Mouse (Mus musculus) thymus, postnatal 10 days (tissue): Measurements from ENCODE around the gene Kdm2b.

ENCODE experiments used
- DNase-seq, 2 experiments: peaks; one replicate each; pipeline ENCODE4 v3.0.0; 2021; ENCODE audit warnings: low spot score in 2 of 2

Gene Kdm2b

GRCm38 (mm10) chr5:122894007-122894637 lies 95.5 kb downstream of the Kdm2b start:
- DNase-seq = peak; percentile 64 to 78

- DNase-seq = no peak
Measured at GRCm38 (mm10) chr5:122893270-122893669, 96.4 kb downstream of the Kdm2b start.

- no peak for DNase-seq
Measured at GRCm38 (mm10) chr5:122890396-122890795, 99.2 kb downstream of the Kdm2b start.

GRCm38 (mm10) chr5:122888612-122889214 lies 100.9 kb downstream of the Kdm2b start:
- DNase-seq = no peak

GRCm38 (mm10) chr5:122887926-122888611 lies 101.6 kb downstream of the Kdm2b start:
- no peak for DNase-seq

- no peak for DNase-seq
Measured at GRCm38 (mm10) chr5:122887033-122887432, 102.6 kb downstream of the Kdm2b start.

DNA sequence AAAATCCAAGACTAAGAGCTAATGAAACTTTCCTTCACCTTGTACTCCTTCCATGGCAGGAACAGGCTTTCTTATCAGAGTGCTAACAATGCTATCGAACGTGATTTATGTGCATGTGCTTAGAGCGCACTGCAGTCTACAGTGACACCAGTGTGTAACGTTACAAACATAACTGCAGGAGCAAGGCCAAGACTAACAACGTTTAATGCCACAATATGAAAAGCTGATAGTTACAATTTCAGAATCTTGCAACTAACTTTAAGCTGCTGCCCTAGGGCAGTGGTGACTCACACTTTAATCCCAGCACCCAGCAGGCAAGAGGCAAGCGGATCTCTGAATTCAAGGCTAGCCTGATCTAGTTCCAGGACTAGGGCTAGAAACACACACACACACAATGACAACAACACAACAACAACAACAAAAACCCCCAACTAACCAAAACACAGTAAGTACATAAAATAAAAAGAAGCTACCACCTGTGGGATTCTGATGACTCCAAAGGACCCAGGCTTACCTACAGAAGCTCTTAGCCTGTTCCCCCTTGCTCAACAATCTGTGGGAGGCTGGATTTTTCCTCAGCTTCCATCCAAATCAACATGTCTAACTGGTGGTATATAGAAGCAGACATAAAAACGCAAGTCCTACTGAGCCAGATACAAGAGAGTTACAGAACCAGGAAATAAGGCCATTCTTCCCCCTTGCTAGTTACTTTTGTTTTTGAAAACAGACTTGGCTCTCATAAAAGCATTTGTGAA lies 104.9 kb downstream of the Kdm2b start:
- no peak for DNase-seq

- no peak for DNase-seq
Measured at GRCm38 (mm10) chr5:122883652-122884235, 105.9 kb downstream of the Kdm2b start.

- no peak for DNase-seq
Measured at GRCm38 (mm10) chr5:122883237-122883636, 106.4 kb downstream of the Kdm2b start.

- DNase-seq = no peak
Measured at GRCm38 (mm10) chr5:122882256-122883050, 107.2 kb downstream of the Kdm2b start.

DNA sequence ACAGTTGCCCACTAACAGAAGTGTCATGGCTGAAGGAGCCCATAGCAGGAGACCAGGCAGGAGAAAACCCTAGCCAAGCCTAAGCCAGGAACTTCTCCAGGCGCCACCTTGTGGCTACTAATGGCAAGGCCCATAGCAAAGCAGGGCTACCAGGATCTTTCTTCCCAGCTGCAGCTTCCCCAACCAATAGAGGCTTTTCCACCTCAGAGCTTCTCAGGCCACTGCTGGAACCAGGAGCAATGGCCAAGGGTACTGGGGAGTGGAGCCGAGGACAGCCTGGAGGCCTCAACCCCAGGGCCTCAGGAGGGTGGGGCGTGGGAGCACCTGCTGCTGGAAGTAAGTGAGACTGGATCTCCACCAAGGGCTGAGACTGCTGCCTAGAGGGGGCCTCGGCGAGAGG lies 108.3 kb downstream of the Kdm2b start:
- peak; percentile 23 to 60 for DNase-seq

DNA sequence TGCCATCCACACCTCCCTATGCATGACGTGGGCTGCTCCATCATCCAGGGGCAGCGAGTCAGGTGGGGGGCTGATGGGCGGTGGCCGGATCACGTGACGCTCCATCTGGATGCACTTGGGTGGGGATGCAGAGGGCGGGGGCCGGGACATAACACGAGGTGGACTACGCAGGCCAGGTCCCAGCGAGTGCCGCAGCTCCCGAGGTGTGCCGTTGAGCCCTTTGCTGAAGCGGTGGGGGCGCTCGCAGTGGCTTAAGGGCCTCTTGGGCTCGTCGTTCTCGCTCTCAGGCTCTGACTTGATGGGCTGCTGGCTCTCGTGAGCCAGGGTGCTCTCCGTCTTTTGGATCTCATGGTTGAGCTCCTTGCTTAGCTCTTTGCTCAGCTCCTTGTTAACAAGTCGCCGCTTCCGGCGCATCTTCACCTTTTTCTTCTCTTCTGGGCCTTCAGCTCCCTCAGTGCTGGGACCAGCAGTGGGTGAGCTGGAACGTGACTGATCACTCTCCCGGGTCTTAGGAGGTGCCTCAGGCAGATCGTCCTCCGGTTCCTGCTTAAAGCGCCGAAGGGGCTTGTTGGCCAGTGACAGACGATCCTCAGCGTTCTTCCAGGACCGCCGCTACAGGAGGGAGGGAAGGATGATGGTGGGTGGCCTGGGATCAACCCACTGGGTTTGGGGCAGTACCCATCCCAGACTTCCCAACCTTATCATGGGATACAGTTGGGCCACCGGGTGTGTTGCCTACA lies 109.2 kb downstream of the Kdm2b start:
- DNase-seq = no peak

DNA sequence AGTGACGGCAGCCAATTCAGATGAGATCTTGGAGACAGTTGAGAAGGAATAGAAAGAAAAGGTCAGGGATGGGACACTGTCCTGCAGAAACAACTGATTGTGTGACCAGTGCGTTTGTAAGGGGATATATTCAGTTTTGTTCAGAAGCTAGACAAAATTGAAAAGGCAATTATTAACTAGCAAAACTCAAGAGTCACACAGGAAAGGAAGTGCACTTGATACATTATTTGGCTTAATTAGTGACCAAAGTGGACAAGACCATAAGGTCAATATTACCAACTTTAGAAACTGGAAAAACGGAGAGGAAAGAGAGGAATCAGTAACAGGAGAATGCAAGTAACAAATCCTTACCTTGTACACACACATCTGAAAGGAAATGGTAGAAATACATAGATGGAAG lies 113.0 kb downstream of the Kdm2b start:
- no peak for DNase-seq

- DNase-seq = no peak
Measured at GRCm38 (mm10) chr5:122874359-122874758, 115.3 kb downstream of the Kdm2b start.

DNA sequence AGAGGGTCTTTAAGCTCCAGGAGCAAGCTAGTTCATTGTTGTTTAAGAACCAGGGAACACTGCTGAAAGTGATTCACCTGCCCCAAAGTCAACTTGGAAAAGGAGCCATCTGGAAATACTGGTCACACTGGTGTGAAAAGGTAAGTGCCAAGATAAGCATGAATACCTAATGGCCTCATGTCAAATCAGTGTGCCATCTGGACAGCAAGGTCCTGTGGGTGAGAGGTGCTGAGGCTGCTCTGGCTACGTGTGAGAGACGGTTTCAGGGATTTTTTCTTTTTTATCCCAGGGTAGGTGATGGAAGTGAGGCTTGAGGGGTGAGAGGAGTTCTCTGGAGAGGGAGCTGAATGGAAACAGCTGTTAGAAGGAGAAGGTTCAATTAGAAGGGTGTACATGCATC lies 116.0 kb downstream of the Kdm2b start:
- no peak for DNase-seq

DNA sequence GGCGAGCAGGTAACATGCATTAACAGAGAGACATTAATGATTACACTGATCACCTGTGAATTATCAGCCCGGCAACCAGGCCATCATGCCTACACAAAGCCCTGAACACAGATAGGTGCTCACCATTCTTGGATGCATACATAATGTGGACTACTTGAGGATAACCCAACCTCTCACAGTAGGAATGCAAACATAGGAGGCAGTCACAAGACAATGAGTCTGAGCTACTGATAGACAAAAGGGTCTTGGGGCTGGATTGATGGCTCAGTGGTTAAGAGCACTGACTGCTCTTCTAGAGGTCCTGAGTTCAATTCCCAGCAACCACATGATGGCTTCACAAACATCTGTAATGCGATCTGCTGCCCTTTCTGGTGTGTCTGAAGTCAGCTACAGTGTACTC lies 117.0 kb downstream of the Kdm2b start:
- no peak for DNase-seq

GRCm38 (mm10) chr5:122863053-122863452 lies 126.6 kb downstream of the Kdm2b start:
- DNase-seq = no peak

- DNase-seq = no peak
Measured at GRCm38 (mm10) chr5:122855858-122856257, 133.8 kb downstream of the Kdm2b start.

GRCm38 (mm10) chr5:122852611-122853010 lies 137.0 kb downstream of the Kdm2b start:
- DNase-seq = no peak

DNA sequence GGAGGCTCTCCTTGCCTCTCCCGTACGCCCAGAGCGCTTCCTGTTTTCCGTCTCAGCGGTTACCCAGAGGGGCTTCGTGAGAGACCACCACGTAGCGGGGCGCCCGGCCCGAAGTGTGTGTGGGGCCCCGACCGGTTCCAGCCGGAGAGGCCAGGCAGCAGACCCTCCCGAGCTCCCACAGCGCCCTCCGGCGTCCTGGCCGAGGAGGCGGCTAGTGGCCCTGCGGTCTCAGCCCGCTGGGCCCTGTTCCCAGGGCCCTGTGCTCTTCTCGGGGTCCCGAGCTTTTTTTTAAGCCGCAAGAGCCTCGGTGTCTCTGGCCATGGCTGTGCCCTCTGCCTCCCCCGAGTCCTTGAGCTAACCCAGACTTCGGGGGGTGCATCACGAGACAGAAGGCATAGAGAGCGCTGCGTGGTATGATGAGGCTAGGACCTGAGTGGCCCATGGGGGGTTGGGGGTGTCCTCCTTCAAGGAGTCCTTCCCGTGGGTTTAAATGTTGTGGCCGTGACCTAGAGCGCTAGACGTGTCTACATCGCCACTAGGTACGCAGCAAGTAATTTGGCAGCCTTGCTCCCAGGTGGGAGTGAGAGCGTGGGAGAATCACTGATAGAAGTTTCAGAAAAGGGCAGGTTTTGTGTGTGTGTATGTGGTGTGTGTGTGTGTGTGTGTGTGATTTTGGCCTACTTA lies 139.2 kb downstream of the Kdm2b start:
- peak in 1 of 2 experiments; percentile 76 for DNase-seq
